Mouse (Mus musculus) cerebellum, adult 9-10 months (tissue): ENCODE measurements around the gene Lrrn3.

Source experiments
- DNase-seq: peaks from one replicate; pipeline ENCODE4 v3.0.0; 2022

Lrrn3 gene

GRCm38 (mm10) chr12:41486331-41486730, at the start of gene Lrrn3:
Gene Lrrn3 (minus strand): TSS chr12:41486431.
- no peak for DNase-seq

DNA sequence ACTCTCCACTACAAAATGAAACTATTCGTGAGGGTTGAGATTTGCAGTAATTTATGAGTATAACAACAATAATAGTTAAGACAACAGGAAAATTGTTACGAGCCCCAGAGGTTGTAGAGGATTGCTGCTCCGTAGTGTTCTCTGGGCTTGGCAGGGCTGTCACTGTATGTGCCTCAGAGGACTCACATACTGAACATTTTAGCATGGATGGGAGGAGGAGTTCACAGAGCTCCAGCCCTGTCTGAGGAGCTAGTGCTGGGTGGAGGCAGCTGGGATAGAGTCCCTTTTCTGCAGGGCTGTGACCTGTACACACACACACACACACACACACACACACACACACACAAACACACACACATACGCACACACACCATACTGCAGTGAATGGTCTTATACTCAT, 42.2 kb upstream of the Lrrn3 start:
- DNase-seq, result no peak

- no peak for DNase-seq
These were observed 40.5 kb upstream of the Lrrn3 start for GRCm38 (mm10) chr12:41526688-41527087.

DNA sequence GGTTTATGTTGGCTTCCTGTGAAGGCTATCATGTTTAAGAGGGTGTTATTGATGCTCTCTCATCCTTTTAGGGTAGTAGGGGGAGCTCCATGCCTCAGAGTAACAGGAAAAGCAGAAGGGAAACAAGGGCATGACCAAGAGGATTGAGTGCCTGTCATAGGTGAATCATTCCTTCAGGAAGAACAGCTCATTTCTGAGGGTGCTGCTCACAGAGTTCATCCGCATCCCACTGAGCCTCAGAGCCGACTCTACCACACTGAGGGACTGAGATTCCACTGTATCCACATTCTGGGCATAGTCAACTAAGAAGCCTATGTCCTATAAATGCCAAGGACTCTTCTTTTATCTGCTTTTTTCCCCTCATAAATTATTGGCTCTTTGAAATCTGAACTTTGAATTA, 35.4 kb upstream of the Lrrn3 start:
- no peak for DNase-seq

GRCm38 (mm10) chr12:41520326-41520725, 34.1 kb upstream of the Lrrn3 start:
- no peak for DNase-seq

DNA sequence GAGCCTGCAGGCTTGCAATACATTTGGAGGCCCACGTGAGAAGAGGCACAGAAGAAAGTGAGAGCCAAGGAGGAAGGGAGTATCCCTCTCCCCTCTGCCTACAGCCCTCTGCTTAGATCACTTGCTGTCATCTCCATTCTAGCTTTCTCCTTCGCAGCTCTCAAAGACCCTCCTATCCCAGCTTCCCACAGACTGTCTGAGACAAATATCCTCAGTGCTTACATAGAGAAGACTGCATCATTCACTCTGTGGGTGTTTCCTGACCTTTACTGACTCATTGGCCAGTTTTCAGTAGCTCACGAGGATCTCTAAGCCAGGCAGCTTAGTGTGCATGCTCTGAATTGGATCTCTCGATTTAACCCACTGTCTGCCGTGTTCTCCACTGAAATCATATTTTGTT, 32.7 kb upstream of the Lrrn3 start:
- DNase-seq, result no peak

DNA sequence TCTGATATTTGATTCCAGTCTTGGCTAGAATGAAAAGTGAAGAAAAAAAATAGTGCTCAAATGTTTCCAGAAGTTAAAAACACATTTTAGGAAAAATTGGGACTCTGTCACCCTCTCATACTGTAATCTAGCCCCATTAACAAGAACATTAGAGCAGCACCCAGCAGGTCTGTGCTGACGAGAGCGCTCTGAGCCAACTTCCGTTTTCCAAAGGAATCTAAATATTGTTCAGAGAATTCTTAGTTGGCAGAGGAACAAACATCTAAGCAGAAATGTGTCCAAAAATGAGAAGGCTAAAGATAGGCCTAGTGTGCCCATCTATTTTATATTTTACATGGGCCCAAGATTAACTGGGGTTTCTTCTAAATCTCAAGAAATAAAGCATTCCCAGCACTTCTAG, 24.4 kb upstream of the Lrrn3 start:
- DNase-seq, result no peak

GRCm38 (mm10) chr12:41508610-41509009, 22.4 kb upstream of the Lrrn3 start:
- DNase-seq, result no peak

GRCm38 (mm10) chr12:41500049-41500820, 14.0 kb upstream of the Lrrn3 start:
- DNase-seq, result no peak

- DNase-seq, result no peak
These were observed 8.4 kb upstream of the Lrrn3 start for GRCm38 (mm10) chr12:41494620-41495019.

- peak; percentile 88 for DNase-seq
These were observed 774 bp upstream of the Lrrn3 start for GRCm38 (mm10) chr12:41487005-41487404.

DNA sequence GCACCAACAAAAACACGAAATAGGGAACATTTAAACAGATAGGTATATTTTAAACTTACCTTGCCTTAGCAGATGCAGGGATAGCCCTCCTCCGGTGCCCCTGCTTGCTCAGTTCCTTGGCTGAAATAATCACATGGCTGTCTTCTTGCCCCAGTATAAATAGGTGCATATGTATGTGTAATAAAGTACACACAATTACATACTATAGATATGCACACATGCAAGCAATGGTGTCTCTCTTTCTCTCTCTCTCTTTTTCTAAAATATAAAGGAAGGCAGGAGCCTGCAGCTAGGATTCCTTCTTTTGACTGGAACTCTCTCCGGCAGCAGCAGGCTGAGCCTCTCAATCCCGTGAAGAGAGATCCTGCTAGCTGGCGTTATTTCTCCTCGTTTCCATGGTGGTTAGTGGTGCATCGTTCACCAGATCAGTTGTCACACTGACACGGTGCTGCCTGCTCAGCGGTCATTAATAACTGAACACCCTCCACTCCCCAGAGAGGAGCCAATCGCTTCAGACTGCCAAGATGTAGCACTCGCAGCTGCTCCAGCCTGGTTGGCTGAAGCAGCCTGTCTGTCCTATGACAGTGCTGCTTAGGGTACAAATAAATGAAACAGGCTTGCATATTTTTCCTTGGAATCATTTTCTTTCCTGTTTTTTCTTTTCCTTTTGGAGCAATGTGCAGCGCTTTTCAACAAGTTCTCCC, 567 bp downstream of the Lrrn3 start:
- peak; percentile 83 for DNase-seq

GRCm38 (mm10) chr12:41484689-41485511, 1.3 kb downstream of the Lrrn3 start:
- DNase-seq, result peak; percentile 53

- DNase-seq, result peak; percentile 44
These were observed 2.4 kb downstream of the Lrrn3 start for GRCm38 (mm10) chr12:41483593-41484451.

DNA sequence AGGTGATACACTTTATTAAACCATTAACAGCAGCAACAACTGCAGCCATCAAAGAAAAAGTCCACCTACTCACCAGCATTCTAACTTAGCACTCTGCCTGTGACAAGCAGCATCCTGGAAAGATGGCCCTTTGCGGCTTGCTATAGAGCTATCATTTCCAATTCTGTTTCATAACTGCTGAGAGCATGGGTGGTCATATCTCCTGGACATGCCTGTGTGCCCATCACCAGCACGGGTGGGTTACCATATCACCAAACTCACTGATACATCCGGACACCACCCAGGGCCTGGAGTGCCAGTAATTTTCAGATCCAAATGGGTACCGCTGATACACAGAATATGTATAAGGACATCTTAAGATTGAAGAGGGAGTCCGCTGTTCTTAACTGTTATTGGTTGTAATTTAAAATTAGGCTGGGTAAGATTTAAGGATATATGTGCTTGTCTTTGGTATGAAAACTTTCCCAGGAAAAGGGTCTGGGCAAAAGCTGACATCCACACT, 3.1 kb downstream of the Lrrn3 start:
- DNase-seq, result peak; percentile 39

- no peak for DNase-seq
These were observed 4.7 kb downstream of the Lrrn3 start for GRCm38 (mm10) chr12:41481486-41481885.

DNA sequence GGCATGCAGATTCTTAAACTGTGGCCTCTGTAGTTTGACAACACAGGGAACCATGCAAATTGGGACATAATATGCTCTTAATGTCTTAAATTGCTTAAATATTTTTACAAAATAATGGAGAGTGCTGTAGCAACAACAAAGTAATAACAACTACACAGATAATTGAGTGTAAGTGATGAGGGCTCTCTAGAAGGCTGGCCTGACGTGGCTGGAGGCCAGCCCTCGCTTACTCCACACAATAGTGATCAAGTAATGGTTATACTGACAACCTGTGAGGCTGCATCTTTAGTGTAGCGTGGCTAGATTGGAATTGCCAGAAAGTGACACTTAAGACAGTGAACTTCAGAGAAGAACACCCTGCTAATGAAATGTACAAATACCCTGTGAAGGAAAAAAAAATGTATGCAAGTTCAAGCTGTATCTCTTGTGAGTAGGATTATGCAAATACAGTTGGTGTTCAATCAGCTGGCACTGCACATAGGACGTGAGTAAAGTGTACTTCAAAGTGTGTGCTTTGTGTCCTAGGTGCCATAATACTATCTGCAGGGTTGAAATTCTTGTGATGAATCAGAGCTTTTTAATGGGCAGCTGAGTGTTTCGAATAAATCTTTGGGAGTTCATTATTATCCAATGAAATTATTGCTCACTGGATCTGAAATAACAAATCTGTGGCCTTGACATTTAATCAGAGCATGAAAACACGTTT, 17.0 kb downstream of the Lrrn3 start:
- DNase-seq, result no peak

- no peak for DNase-seq
These were observed 17.7 kb downstream of the Lrrn3 start for GRCm38 (mm10) chr12:41468374-41468991.

DNA sequence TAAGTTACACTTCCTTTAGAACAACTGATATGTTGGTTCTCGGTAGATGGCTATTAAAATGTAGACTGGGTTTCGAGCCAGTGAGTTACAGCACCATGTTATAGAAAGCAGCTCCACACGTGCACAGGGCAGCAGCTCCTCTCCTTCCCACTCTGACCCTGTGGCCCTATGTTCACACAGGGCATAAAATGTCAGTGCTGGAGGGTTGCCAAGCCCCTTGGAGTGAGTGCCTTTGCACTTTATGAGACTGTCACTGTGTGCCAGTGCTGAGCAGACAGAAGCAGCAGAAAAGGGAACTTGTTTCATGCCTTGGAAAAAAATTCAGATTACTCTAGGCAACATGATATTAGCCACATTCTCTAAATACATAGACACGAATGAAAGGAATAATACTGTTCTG, 47.8 kb downstream of the Lrrn3 start:
- DNase-seq, result peak; percentile 31

DNA sequence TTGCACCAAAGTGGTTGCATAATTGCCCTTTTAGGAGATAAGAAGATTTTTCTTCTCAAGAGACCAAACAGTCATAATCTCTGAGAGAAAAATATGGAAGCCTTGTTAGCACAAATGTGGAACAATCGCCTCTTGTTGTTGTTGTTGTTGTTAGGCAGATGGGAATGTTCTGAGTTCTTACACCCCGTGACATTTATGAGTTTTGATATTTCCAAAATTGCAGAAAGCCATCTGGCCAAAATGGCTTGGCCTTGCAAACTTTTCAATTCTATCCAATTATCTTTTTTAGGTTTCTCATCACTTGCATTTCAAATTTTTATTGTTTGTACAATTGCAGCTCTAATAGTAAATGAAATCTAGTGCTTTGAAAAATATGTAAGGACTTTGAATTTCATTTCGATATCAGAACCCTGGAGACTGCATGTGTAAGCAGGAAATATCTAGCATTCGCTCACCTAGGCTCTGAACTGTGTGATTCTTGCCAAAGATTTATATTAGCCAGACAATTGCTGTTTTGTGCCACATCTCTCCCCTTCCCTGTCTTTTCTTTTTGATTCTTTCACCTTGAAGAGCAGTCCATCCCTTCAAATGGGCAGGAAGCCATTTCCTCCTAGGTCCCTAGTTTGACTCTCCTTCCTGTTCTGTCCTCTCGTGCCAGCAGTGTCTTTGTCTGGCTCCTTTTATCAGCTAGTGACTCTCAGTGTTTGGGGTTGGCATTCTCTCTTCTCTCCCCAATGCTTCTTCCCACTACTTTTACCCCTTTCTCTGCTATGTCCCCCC, 49.8 kb downstream of the Lrrn3 start:
- DNase-seq, result peak; percentile 48
